Mouse (Mus musculus) brain, adult 2 months (tissue): ENCODE measurements at regions not wholly inside any gene's neighbourhood (a gene's known extent, or its start where the extent isn't known, plus 50 kb on each side); places are given as distances from the start of the nearest gene placed in this dataset.
"Not testable (repeated sequence)": the region's sequence is repeated elsewhere in the genome, so short reads cannot be mapped to it uniquely, and the experiment has no call there.

Experiments used
- DNase-seq: peaks from one replicate; pipeline ENCODE4 v3.0.0; 2011; ENCODE audit warnings: low read depth, low spot score

- DNase-seq: no peak
Measured at GRCm38 (mm10) chr9:83728428-83728827, 77.6 kb downstream of the Elovl4 start.

- peak; percentile 88 for DNase-seq
Measured at GRCm38 (mm10) chr9:83727462-83728189, 78.5 kb downstream of the Elovl4 start.

- DNase-seq: no peak
Measured at GRCm38 (mm10) chr9:83726979-83727378, 79.1 kb downstream of the Elovl4 start.

- peak; percentile 53 for DNase-seq
Measured at GRCm38 (mm10) chr9:83726105-83726504, 80.0 kb downstream of the Elovl4 start.

- no peak for DNase-seq
Measured at GRCm38 (mm10) chr9:83725545-83725944, 80.5 kb downstream of the Elovl4 start.

GRCm38 (mm10) chr9:83720982-83721381 lies 85.1 kb downstream of the Elovl4 start:
- DNase-seq: no peak

GRCm38 (mm10) chr9:83719811-83720210 lies 86.3 kb downstream of the Elovl4 start:
- no peak for DNase-seq

- DNase-seq: not testable (repeated sequence)
Measured at GRCm38 (mm10) chr9:83718084-83718483, 88.0 kb downstream of the Elovl4 start.

- no peak for DNase-seq
Measured at GRCm38 (mm10) chr9:83716101-83716763, 89.8 kb downstream of the Elovl4 start.

GRCm38 (mm10) chr9:83707361-83707760 lies 98.7 kb downstream of the Elovl4 start:
- DNase-seq: no peak

GRCm38 (mm10) chr9:83706071-83706470 lies 100.0 kb downstream of the Elovl4 start:
- peak; percentile 63 for DNase-seq

GRCm38 (mm10) chr9:83704186-83704585 lies 101.9 kb downstream of the Elovl4 start:
- DNase-seq: no peak

GRCm38 (mm10) chr9:83700916-83701315 lies 105.2 kb downstream of the Elovl4 start:
- DNase-seq: no peak

- DNase-seq: no peak
Measured at GRCm38 (mm10) chr9:83700056-83700455, 106.0 kb downstream of the Elovl4 start.

- DNase-seq: peak; percentile 84
Measured at GRCm38 (mm10) chr9:83691332-83692198, 114.5 kb downstream of the Elovl4 start.
